Mouse (Mus musculus) layer of hippocampus, postnatal 25 days (tissue): ENCODE measurements around the gene 1700056E22Rik. TPM values are rescaled to one million over a fixed set of nuclear protein-coding genes. Genes with fewer than 3 reads are reported as not detected.

Experiments
- DNase-seq, 2 experiments: peaks; one replicate each; pipeline ENCODE4 v3.0.0; 2022; ENCODE audit warnings: mixed read lengths in 2 of 2, low spot score in 1 of 2; ENCODE audit errors: extremely low spot score in 1 of 2
- total RNA-seq, 2 experiments: library from RNA; stranded (reverse); gene quantifications; 2 replicates each; pipeline ENCODE4 v1.2.3; 2021

1700056E22Rik gene
- total RNA-seq = under 1 TPM in 1 of 2 experiments, not detected in 1; 0.30 TPM

DNA sequence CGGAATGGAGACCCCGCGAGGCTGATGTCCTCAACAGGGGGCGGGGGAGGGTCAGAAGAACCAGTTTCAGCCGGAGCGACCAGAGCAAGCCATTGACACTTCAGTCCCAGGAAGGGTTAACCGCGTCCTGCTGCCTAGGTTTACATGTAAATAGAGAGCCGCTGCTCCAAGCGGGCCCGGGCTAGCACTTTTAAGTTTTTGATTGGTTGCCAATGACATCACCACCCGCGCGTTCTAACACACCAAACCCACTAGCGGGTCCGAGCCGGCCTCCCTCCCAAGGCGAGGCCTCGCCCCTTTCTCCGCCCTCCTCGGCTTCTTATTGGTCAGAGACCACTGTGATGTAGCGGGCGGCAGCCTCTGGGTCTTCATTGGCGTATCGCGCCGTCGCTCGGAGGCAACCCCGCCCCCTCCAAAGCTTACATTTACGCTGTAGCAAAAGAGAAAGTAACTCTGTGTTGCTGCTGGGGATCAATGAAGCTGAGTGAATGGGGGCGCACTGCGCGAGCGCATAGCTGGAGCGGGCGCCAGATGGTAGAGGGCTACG, at the start of gene 1700056E22Rik:
Gene 1700056E22Rik, minus strand, starts transcription at position 291 of the 547 bp plus-strand sequence.
- peak; percentile 86 to 87 for DNase-seq

DNA sequence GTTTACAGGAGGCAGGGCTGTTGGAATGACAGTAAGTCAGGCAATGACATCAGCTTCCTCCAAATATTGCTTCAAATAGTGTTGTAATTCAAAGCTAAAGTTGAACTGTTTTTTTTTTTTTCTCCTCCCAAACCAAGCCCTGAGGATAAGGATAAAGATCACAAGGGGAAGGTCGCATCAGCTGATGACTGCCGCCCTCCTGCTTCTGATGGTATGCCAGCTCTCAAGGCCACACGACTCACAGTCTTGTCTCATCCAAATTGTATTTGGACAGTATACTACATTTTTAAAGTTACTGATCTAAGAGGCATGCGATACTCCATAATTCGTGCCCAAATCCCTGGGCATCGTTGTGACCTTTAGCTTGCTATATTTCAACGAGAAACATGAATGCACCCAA, 49.1 kb upstream of the 1700056E22Rik start:
- no peak for DNase-seq

DNA sequence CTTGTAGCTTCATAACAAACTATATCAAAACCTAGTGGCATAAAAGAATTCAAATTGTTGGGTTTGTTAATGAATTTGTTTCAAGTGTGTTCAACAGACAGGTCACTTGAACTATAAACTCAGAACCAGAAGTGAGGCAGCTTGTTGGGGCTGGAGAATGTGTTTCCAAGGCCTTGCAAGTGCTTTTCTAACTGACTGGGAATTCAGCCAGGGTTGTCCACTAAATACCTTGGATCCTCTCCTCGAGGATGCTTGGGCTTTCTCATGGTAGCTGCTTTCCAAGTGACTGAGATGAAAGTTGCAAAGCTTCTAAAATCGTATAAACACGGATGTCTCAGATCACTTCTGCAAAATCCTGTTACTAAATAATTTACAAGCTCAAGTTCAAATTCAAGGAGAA, 48.6 kb upstream of the 1700056E22Rik start:
- no peak for DNase-seq

DNA sequence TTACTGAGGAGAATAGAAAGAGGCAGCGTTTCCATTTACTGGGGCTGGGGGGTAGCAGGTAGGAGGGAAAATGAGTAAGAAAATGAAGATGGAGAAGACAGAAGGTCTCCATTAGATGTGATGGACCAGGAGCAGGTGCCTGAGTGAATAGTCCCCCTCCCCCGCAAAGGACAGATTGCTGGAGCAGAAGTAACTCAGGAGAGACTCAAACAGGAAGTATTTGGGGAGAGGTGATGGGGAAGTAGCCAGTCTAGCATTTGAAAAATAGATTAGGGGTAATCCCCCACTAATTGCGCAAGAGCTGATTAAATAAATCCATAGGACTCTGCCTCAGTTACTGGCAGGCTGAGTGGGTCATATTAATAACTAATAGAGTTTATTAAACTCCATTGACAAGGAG, 45.2 kb upstream of the 1700056E22Rik start:
- no peak for DNase-seq

DNA sequence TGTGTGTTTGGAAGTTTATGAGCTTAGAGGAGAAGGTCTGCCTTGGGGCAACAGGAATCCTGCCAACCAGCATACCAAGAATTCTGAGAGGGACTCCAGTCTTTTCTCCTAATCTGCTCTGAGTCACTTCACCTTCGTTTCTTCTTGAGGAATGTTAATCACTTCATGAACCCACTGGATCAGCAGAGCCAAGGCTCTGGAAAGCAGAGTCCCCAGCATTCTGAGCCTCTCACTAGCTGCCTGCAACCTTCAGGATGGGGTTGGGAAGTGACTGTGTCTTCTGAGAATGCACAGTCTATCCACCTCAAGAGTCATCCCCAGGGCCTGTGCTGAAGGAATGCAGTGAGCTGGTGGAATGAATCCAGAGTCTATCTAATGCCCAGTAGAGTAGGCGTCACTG, 42.7 kb upstream of the 1700056E22Rik start:
- no peak for DNase-seq

DNA sequence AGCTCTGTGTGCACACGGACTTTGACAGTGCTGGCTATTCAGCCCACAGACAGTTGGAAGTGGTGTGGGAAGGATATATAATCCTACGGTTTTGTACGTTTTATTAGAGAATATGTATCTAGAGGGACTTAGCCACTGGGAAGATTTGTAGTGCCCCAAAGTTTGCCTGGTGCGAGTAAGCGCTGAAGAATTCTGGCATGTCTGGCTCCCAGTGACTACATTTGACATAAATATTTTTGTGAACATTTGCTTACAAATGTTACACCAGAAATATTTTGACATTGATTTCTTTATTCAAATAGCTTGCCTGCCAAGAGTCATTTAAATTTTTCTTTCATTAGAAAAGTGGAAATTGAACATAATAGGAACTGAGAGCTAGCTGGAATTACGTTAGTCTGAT, 42.0 kb upstream of the 1700056E22Rik start:
- no peak for DNase-seq

DNA sequence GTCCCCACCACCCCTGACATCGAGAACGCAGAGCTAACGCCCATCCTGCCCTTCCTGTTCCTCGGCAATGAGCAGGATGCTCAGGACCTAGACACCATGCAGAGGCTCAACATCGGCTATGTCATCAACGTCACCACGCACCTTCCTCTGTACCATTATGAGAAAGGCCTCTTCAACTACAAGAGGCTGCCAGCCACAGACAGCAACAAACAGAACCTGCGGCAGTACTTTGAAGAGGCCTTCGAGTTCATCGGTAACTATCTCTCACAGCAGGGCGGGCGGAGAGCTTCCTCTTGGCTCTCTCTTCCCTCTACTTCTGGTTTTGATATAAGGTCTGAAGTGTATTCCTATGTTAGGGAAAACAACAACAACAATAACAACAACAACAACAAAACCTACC, 34.9 kb upstream of the 1700056E22Rik start:
- DNase-seq = no peak

DNA sequence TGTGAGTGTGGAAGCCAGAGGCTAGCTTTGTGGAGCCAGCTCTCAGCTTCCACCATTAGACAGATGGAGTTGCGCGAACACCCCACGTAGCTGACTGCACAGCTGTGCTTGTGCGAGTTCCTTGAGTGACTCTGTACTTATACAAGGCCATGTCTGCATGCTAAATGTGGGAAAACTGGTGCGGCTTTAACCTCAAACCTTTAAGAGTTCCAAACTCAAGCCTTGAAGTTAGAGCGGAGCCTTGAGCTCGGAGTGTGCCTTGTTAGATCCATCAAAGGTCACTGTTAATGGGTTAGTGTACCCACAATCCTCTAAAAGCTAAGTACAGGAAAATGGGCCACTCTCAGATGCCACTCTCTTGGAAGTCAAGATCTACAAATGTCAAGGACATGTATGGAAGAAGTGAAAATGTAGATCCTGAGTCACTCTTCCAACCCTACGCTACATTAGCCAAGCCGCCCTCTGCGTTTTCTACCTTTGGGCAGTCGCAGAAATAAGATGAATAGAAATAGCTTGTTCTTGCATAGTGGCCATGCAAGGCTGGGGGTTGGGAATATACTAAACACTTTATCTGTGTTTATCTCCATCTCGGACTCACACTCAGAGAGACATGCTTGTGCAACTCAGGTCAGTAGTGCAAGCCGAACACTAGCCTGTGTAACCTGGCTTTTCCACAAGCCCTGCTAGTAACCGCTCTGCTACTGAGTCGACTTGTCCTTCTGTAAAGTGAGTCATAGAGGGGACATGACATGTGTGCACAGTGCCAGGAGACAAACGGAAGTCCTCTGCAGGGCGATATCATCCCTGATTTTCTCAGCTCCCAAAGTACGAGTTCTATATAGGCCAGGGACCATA, 33.8 kb upstream of the 1700056E22Rik start:
- no peak for DNase-seq

DNA sequence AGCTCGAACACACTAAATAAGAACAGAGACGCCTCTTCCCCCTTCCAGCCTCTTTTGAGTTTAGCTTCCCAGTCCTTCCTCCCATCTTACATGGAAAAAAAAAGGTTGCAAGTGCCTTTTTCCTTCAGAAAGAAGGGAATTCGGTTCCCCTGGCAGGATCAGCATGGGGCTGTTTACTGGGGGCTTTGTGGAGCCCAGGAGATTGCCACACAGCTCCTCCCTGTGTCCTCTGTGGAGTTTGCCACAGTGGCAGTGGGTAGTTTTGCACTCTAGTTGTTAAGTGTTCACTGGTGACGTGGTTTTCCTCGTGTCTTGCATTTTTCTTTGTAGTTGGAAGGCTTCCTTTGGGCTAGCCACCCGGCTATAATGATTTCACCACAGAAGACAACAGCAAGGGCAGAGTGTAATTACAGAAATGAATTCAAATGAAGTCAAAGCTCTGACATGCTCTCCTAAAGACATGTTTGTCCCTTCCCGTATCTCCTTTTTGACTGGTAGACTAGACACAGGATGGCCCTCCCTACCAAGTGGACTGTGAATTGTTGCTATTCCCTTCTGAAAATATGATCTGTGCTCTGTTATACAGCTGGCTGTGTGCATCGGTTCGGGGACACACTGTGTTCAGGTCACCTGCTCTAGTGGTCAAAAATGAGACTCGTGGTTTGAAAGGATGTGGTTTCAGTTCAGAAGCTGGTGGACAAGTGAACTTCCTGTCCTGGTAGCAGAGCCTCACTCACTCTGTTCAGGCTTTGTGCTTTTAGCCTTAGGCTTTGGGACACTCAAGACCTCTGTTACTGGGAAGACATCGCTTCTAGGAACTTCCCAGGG, 32.6 kb upstream of the 1700056E22Rik start:
- DNase-seq = no peak

DNA sequence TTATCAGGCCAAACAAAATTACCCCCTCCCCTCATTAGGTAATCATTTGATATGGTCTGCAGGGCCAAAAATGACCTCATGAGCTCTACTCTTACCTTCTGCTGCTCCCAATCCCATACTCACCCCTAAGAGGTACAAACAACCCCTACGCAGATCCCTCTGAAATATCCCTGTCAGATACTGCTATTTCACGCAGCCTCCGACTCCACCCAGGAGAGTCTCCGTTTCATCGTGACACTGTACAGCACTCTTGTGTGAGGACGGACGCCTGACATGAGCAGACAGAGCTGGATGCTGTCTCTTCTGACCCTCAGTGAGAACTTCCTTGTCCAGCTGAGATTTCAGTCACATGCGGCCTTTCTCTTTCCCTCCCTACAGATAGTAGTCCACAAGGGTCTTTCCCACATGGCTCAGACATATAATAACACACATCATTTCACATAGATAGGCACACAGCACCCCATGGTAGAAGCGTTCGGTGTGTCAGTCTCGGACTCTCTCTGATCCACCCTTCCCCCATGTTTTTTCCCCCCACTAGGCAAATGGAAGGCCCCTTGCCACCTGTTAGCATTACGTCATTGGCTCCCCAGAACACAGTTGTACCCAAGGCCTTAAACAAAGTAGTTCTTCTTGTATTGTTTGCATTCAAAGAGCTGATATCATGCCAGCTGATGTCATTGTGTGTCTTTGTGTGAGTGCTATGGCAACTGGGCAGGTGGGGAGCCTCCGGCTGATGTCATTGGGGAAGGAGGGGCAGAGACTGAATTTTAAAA, 31.7 kb upstream of the 1700056E22Rik start:
- DNase-seq = no peak

DNA sequence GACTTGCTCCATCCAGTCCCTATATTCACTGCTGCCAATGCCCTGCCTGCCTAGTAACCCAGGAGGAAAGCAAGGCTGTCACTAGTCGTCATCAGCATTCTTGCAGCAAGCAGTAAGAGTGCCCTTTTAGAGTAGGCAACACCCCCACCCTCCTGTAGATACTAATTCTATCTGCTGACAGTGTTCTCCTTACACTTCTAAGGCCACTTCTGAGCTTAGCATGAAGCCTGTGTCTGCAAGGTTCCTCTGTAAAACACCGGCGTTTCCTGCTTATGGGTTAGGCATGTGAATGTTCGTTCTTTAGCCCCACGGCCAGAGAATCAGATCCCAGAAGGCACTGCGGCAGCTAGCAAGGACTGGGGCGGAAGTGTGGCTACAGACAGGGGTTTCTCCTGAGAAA, 30.2 kb upstream of the 1700056E22Rik start:
- DNase-seq = no peak

DNA sequence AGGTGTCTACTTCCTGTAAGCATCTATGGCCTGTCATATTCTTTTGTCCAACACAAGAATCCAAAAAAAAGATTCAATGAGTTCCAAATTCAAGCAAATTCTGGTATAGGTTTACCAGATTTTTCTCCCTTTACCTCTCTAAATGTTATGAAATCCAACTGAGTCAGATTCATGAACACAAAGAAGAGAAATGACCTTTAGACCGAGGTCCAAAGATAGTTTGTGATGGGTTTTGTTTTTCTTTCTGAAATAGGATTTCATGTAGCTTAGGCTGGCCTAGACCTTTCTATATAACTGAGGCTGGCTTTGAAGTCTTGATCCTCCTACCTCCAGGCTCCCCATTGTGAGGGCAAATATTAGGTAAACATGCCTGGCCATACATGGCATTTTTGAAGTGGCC, 27.8 kb upstream of the 1700056E22Rik start:
- no peak for DNase-seq

DNA sequence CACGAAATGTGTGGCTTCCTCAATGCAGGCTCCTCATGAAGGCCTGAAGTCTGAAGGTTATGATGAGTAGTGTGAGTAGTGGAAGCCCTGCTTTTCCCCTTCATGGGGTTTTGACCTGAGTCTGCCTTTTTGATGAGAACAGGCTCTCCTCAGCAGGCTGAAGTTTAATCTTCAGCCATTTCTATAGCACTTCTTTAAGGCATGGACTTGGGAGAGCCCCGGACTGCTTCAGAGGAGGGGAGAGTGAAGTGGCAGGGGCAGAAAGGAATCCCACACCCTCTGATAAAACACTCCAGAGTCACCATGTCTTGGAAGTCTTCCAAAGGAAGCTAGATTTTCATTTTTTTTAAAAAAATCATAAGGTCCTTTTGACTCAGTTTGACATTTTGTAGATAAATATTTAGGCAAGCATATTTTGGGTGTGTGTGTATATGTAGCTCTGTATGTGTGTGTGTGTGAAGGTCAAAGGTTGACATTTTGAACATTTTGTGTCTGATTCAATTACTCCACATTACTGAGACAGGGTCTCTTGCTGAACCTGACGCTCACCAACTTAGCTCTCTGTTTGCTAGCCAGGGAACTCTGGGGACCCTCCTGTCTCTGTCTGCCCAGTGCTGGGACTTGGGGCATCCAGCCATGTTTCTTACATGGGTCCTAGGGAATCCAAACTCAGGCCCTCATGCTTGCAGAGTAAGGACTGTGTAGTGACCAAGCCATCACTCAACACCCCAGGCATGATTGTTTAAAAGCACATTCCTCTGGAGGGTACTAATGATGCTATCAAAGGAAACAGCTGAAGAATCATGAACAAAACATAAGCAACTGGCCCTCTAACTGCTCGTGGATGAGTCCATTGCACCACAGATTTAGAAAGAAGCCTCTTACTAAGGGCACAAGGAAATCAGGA, 27.0 kb upstream of the 1700056E22Rik start:
- DNase-seq = no peak

DNA sequence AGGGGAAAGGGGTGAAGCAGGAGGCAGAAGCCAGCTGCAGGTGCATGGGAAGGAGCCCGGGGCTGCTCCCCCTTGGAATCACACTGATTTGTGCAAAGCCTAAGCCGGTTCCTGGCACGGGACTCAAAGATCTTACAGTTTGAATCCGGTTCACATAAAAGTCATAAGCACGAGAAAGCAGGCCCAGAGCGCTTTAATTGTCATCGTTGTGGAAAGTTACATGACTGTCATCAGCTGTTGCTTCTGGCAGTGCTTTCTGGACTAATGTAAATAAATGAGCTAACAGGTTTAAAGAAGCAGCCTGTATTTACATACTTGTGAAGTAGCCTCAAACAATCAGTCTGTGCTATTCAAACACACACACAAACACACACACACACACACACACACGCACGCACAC, 26.3 kb upstream of the 1700056E22Rik start:
- DNase-seq = no peak

DNA sequence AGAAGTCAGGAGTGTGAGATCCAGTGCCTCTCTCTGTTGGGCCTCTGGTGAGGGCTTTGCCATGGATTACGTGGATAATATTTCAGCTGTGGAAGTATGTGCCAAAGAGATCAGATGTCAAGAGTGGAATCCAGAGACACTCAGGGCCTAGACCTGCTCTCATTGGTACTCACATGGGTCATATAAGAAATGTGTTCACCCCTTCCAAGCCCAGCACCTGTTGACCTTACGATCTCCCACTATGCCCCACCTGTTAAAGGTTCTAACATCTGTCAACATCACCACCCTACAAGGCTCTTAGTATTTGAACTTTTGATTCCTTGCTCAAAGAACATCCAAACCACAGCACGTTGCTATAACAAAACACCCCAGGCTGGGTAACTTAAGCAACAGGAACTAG, 25.7 kb upstream of the 1700056E22Rik start:
- no peak for DNase-seq

DNA sequence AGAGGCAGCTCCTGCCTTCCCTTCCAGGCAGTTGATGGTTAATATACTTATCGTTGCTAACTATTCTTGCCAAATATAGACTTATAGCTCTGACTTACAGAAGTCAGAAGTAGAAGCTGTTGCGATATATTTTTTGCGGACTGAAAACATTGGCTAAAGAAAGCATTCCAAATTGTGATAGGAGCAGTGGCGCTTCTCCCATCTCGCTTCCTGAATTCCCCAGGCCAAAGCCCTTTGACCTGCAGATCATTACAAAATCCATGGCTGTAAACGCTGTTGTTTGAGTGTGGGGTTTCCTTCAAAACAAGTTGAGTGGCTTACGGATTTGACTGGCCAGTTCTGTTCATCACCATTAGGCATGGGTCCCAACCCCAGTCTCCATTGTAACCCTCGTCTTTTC, 24.1 kb upstream of the 1700056E22Rik start:
- no peak for DNase-seq

DNA sequence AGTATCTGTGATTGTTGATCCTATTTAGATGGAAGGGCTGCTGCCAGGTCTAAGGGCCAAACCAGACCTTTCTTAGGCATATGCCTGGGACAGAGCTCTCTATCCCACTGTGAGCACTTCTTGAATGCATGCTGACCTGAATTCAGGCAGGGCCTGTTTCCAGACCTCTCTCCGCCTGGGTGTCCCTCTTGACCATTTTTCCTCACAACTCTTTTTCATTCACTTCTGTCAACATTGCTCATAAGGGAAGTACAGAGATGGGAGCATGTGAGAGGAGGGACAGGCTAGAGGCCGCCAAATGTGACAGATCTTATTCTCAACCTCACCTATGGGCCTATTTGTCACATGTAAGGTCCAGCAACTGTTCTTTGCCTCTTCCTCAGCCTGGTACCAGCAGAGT, 20.1 kb upstream of the 1700056E22Rik start:
- no peak for DNase-seq

DNA sequence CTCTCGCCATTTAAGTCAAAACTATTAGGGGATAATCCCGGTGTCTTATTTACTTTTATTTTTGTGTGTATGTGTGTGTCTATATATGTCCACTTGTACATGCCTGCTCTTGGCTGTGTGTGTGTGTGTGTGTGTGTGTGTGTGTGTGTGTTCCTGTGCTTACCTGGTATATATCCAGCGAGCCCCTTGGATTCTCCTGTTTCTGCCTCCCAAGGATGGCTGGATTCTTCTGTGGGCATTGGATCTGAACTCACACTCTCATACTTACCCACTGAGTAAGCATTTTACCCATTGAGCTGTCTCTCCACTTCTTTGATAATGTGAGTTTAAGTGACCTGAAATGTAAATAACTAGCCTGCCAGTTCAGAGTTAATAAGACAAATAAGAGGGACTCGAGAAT, 19.6 kb upstream of the 1700056E22Rik start:
- DNase-seq = no peak

DNA sequence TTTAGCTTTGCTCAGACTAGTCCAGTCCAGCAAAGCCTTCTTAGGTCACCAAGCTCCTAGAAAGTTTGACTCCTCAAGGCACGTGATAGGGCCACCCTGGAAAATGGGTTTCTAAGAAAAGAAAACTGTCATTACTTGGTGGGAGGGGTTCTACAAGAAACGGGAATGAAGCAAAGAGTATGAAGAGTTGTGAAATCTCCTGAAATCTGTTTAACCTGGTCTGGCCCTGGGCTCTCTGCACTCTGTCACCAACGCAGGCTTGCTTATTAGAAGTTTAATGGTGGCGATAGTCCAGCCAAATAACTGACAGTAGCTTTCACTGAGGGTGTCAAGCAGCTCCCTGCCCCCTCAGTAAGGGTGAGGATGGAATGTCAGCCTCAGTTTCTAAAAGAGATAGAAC, 19.0 kb upstream of the 1700056E22Rik start:
- no peak for DNase-seq

DNA sequence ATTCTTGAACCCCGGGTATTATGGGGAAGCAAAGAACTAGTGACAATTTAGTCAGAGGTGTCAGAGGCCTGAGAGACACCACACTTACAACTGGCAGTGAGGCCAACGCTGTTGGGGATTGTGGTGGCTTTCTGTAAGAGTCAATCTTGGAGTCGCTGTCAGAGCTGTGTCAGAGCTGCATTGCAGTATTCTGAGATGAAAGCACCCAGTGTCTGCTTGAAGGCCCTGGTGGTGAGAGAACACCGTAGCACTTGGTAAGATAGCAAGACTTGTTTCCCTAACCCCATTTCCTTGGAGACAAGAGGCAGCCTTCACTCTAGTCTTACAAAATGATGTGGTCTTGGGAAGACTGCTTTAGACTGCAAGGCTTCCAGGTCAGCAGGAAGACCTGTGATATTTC, 18.2 kb upstream of the 1700056E22Rik start:
- DNase-seq = no peak
